In genomic region chr5:148264819-148265707, GRCm38 (mm10) we compare ENCODE assay signal across 8 mouse cellular contexts.
DNase-seq lines count a peak whose midpoint lies in the region; ATAC-seq lines count a peak whose summit lies in the region.

No protein-coding gene starts in this region.

- DNase-seq in gastrocnemius, postnatal 14 days, result peak; percentile 8
- DNase-seq in gastrocnemius, postnatal 36 days, result no peak
- peak; percentile 11 to 25 for DNase-seq in cerebellum, postnatal 14 days
- peak; percentile 43 to 44 for DNase-seq in frontal cortex, postnatal 25 days (ENCODE audit: low spot score in 2 of 2)
- DNase-seq in kidney, postnatal 14 days, result peak; percentile 10
- peak; percentile 54 for DNase-seq in liver, embryonic 11.5 days (ENCODE audit: low spot score)
- DNase-seq in gastrocnemius, postnatal 4 days (ENCODE audit: low spot score in 2 of 2), result no peak

- H3K9ac ChIP-seq in liver, embryonic 11.5 days (ENCODE audit: low read depth, low read length), result no peak overlapping the region; the same call in 1 of the 2 replicates
- peak overlapping the region; percentile 52 for H3K9ac ChIP-seq in neural tube, embryonic 15.5 days (replicated peaks)

- H3K36me3 ChIP-seq in liver, embryonic 11.5 days (ENCODE audit: control insufficient read depth, insufficient read depth, low read length), result no peaks in the 10 kb centered on the region
- no peaks in the 10 kb centered on the region for H3K36me3 ChIP-seq in neural tube, embryonic 15.5 days

- no peaks in the 10 kb centered on the region for H3K4me1 ChIP-seq in liver, embryonic 11.5 days (replicated peaks; ENCODE audit: control insufficient read depth, insufficient read depth, low read length)
- H3K4me1 ChIP-seq in neural tube, embryonic 15.5 days, result peaks cover 21% of the 10 kb centered on the region

- peaks cover 17% of the 10 kb centered on the region for H3K27me3 ChIP-seq in liver, embryonic 11.5 days (replicated peaks; ENCODE audit: control insufficient read depth, insufficient read depth, low read length)
- H3K27me3 ChIP-seq in neural tube, embryonic 15.5 days (replicated peaks), result no peaks in the 10 kb centered on the region

- ATAC-seq in liver, embryonic 11.5 days (replicated peaks; ENCODE audit: low FRiP score), result no peak; the same call in 1 of the 2 replicates
- peak; percentile 83 for ATAC-seq in neural tube, embryonic 15.5 days (ENCODE audit: low FRiP score)

- H3K4me3 ChIP-seq in liver, embryonic 11.5 days (ENCODE audit: low read depth, low read length), result peak overlapping the region; percentile 48
- H3K4me3 ChIP-seq in neural tube, embryonic 15.5 days (replicated peaks), result peak overlapping the region; percentile 51

- H3K9me3 ChIP-seq in liver, embryonic 11.5 days (ENCODE audit: control insufficient read depth, low read length), result 0 out of 2 replicates have a peak, but pooled peaks cover 2% of the 10 kb centered on the region
- H3K9me3 ChIP-seq in neural tube, embryonic 15.5 days (replicated peaks), result no peaks in the 10 kb centered on the region

- no peak overlapping the region for H3K27ac ChIP-seq in liver, embryonic 11.5 days (ENCODE audit: low read depth, low read length)
- H3K27ac ChIP-seq in neural tube, embryonic 15.5 days (replicated peaks), result peak overlapping the region; percentile 74

- peak overlapping the region; percentile 67 for H3K4me2 ChIP-seq in liver, embryonic 11.5 days
- peak overlapping the region; percentile 67 for H3K4me2 ChIP-seq in neural tube, embryonic 15.5 days

- under 1% methylated on average over 32 of the region's 32 CpGs for WGBS in liver, embryonic 11.5 days
- 1% methylated on average over 31 of the region's 32 CpGs for WGBS in neural tube, embryonic 15.5 days

- intact Hi-C loops in gastrocnemius, postnatal 14 days (cut with DNase I; ENCODE audit: low total_unique reads), result no loop called here
- intact Hi-C loops in gastrocnemius, postnatal 36 days (cut with DNase I), result no loop called here

Comparison
In these comparisons a context has a peak if more than half of its experiments do, and no peak if none do; other contexts are left out.
1. DNase-seq: peak in gastrocnemius, postnatal 14 days (single experiment), cerebellum, postnatal 14 days (2 of 2), frontal cortex, postnatal 25 days (2 of 2), kidney, postnatal 14 days (single experiment) and liver, embryonic 11.5 days (single experiment); none in gastrocnemius, postnatal 36 days (0 of 2) and gastrocnemius, postnatal 4 days (0 of 2).